Mouse (Mus musculus) hindbrain, postnatal 0 days (tissue): ENCODE measurements around the gene Slc6a5. TPM values are rescaled to one million over a fixed set of nuclear protein-coding genes. Genes with fewer than 3 reads are reported as not detected.

Experiments
- ATAC-seq: fragments of 200-750 bp; cut with Nextera tagmentation; 2 replicates; pipeline ENCODE4 v1.8.0; 2017; ENCODE audit warnings: mild to moderate bottlenecking, moderate TSS enrichment, moderate library complexity
- DNase-seq: peaks from one replicate; pipeline ENCODE4 v3.0.0-alpha.2; 2015; ENCODE audit warnings: low spot score
- H3K27ac ChIP-seq: fragments of 300-500 bp; sonication (generic); 2 replicates; pipeline ENCODE4 v1.5.1; 2014; ENCODE audit warnings: mild to moderate bottlenecking
- H3K27me3 ChIP-seq: fragments of 300-500 bp; sonication (generic); 2 replicates; pipeline ENCODE4 v1.6.1; 2014; ENCODE audit warnings: low read length, mixed read lengths; ENCODE audit not compliant: insufficient read depth
- H3K36me3 ChIP-seq: fragments of 300-500 bp; sonication (generic); 2 replicates; pipeline ENCODE4 v1.6.1; 2014; ENCODE audit warnings: low read length, mixed read lengths; ENCODE audit not compliant: insufficient read depth
- H3K4me1 ChIP-seq: fragments of 300-500 bp; sonication (generic); 2 replicates; pipeline ENCODE4 v1.6.1; 2014; ENCODE audit warnings: antibody characterized with exemption, low read length, mixed read lengths; ENCODE audit not compliant: insufficient read depth
- H3K4me2 ChIP-seq: fragments of 300-500 bp; sonication (generic); 2 replicates; pipeline ENCODE4 v1.6.1; 2014; ENCODE audit warnings: low read depth, mild to moderate bottlenecking, low read length, moderate library complexity, mixed read lengths
- H3K4me3 ChIP-seq: fragments of 300-500 bp; sonication (generic); 2 replicates; pipeline ENCODE4 v1.5.1; 2014; ENCODE audit warnings: low read length
- H3K9ac ChIP-seq: fragments of 300-500 bp; sonication (generic); replicated peaks from 2 replicates; pipeline ENCODE4 v1.6.1; 2014; ENCODE audit warnings: mild to moderate bottlenecking, low read length, moderate library complexity, mixed read lengths
- H3K9me3 ChIP-seq: fragments of 300-500 bp; sonication (generic); 2 replicates; pipeline ENCODE4 v1.6.1; 2016; ENCODE audit warnings: low read length, mixed read lengths
- CTCF ChIP-seq: IDR thresholded peaks from 2 replicates; pipeline ENCODE4 v1.5.1; 2016; ENCODE audit warnings: antibody characterized with exemption, control low read depth, low read depth
- WGBS: fragments of 180-500 bp; shearing (Covaris S2); extraction: QIAGEN DNeasy Blood & Tissue Kit; methylation state at CpG from one replicate; pipeline ENCODE4 v1.1.7; 2014; 5-methylcytosine and 5-hydroxymethylcytosine counted together
- polyA plus RNA-seq: library from polyadenylated mRNA; unstranded; fragments of >200 nt; fragmentation: Nextera tagmentation; extraction: Ambion mirVana; gene quantifications from 2 replicates; pipeline ENCODE4 v1.2.1, GENCODE M21; 2015
- total RNA-seq: library from RNA; depleted of rRNA; stranded (reverse); fragments of >200 nt; gene quantifications from 2 replicates; pipeline ENCODE4 v1.2.3, GENCODE M21; 2014

Gene Slc6a5
- total and polyA plus RNA-seq, 2 experiments from 2014 or later = 10.9 to 49.6 TPM

GRCm38 (mm10) chr7:49879998-49880707 is 29.8 kb upstream of the Slc6a5 start:
- Histone ChIP-seq H3K36me3 (no peaks in the 10 kb centered on the region), H3K27ac (no peak overlapping the region), H3K27me3 (no peaks in the 10 kb centered on the region), H3K9ac (no peak overlapping the region), H3K4me3 (no peak overlapping the region), H3K4me2 (no peak overlapping the region), H3K4me1 (peaks cover 5% of the 10 kb centered on the region; the same call in 1 of the 2 replicates), H3K9me3 (no peaks in the 10 kb centered on the region)
- TF ChIP-seq CTCF = no peak
- DNase-seq (no peak), ATAC-seq (no peak)
- WGBS = 75% methylated on average over 8 of the region's 8 CpGs

DNA sequence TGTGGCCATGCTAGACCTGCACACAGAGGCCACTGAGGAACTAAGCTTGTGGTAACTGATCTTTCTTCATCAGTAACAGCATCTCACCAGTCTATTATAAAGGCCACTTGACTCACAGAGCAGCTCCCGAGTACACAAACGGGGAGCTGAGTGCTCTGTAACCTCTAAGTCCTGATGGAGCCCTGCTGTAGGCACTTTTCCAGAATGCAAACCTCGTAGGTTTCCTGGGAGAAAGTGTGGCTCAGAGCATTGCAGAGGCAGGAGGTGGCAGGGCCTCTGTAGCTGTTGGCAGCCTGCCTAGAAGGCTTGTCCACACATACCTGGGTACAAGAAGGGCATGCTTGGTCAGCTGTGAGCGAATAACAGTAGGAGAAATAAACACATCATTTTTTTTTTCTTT is 27.7 kb upstream of the Slc6a5 start:
- no peak for TF ChIP-seq CTCF
- ATAC-seq = no peak
- Histone ChIP-seq H3K27me3 (no peaks in the 10 kb centered on the region), H3K4me2 (0 out of 2 replicates have a peak overlapping the region, but pooled peaks have one; percentile 26), H3K27ac (peak overlapping the region; percentile 61), H3K36me3 (no peaks in the 10 kb centered on the region), H3K9ac (no peak overlapping the region), H3K9me3 (no peaks in the 10 kb centered on the region), H3K4me1 (peaks cover 5% of the 10 kb centered on the region; the same call in 1 of the 2 replicates), H3K4me3 (no peak overlapping the region)
- DNase-seq = peak; percentile 62
- WGBS = 11% methylated on average over 4 of the region's 4 CpGs

GRCm38 (mm10) chr7:49882694-49883389 is 27.1 kb upstream of the Slc6a5 start:
- Histone ChIP-seq H3K27me3 (no peaks in the 10 kb centered on the region), H3K36me3 (no peaks in the 10 kb centered on the region), H3K9ac (no peak overlapping the region), H3K4me2 (0 out of 2 replicates have a peak overlapping the region, but pooled peaks have one; percentile 26), H3K4me3 (no peak overlapping the region), H3K4me1 (peaks cover 5% of the 10 kb centered on the region; the same call in 1 of the 2 replicates), H3K9me3 (no peaks in the 10 kb centered on the region), H3K27ac (peak overlapping the region; percentile 61; the same call in 1 of the 2 replicates)
- peak; percentile 69 for DNase-seq
- WGBS = 11% methylated on average over 16 of the region's 16 CpGs
- ATAC-seq = peak; percentile 63; the same call in 1 of the 2 replicates
- TF ChIP-seq CTCF = peak; percentile 48

- WGBS = 82% methylated on average over 2 of the region's 2 CpGs
- no peak for TF ChIP-seq CTCF
- DNase-seq (no peak), ATAC-seq (no peak)
- Histone ChIP-seq H3K36me3 (no peaks in the 10 kb centered on the region), H3K9me3 (no peaks in the 10 kb centered on the region), H3K27ac (no peak overlapping the region), H3K27me3 (no peaks in the 10 kb centered on the region), H3K4me2 (no peak overlapping the region), H3K4me1 (peaks cover 3% of the 10 kb centered on the region; the same call in 1 of the 2 replicates), H3K4me3 (no peak overlapping the region), H3K9ac (no peak overlapping the region)
Measured at GRCm38 (mm10) chr7:49887776-49888390, 22.1 kb upstream of the Slc6a5 start.

DNA sequence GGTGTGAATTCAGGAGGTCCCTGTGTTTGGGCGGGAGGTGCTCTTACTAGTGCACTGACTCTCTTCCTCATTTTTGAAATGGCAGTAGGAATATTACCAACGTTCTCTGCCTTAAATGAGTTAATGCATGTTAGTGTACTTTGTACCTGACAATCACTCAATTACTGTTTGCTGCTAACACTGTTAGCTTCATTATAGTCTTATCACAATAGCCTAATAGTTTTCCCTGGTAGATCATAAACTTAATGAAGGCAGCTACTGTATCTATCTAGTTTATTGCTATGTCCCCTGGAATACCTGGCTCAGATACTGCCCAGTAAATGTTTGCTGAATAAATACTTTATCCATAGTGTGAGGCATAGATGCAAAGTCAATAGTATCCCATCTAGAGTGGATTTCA is 15.2 kb upstream of the Slc6a5 start:
- no peaks in the 10 kb centered on the region for H3K36me3 ChIP-seq
- H3K4me2 ChIP-seq = no peak overlapping the region
- no peak for DNase-seq
- no peak overlapping the region for H3K4me3 ChIP-seq
- WGBS = 78% methylated on average over 2 of the region's 2 CpGs
- H3K9me3 ChIP-seq = no peaks in the 10 kb centered on the region
- H3K4me1 ChIP-seq = no peaks in the 10 kb centered on the region
- no peak overlapping the region for H3K9ac ChIP-seq
- H3K27ac ChIP-seq = no peak overlapping the region
- no peaks in the 10 kb centered on the region; the same call in 1 of the 2 replicates for H3K27me3 ChIP-seq
- ATAC-seq = no peak
- no peak for TF ChIP-seq CTCF

- 78% methylated on average over 6 of the region's 6 CpGs for WGBS
- no peak for ATAC-seq
- H3K4me1 ChIP-seq = no peaks in the 10 kb centered on the region
Measured at GRCm38 (mm10) chr7:49895296-49895695, 14.7 kb upstream of the Slc6a5 start.

More at GRCm38 (mm10) chr7:49895296-49895695, 14.7 kb upstream of the Slc6a5 start:
- Histone ChIP-seq H3K4me2 (no peak overlapping the region), H3K9me3 (no peaks in the 10 kb centered on the region), H3K27ac (no peak overlapping the region), H3K4me3 (no peak overlapping the region), H3K9ac (no peak overlapping the region), H3K36me3 (no peaks in the 10 kb centered on the region), H3K27me3 (no peaks in the 10 kb centered on the region; the same call in 1 of the 2 replicates)
- DNase-seq = no peak
- TF ChIP-seq CTCF = no peak
